Mouse (Mus musculus) spleen, postnatal 10 days (tissue): Measurements from ENCODE around the gene Kctd15.

Source experiments
- DNase-seq, 2 experiments: peaks; one replicate each; pipeline ENCODE4 v3.0.0; 2021 to 2022; ENCODE audit warnings: low spot score in 2 of 2

The Kctd15 gene

DNA sequence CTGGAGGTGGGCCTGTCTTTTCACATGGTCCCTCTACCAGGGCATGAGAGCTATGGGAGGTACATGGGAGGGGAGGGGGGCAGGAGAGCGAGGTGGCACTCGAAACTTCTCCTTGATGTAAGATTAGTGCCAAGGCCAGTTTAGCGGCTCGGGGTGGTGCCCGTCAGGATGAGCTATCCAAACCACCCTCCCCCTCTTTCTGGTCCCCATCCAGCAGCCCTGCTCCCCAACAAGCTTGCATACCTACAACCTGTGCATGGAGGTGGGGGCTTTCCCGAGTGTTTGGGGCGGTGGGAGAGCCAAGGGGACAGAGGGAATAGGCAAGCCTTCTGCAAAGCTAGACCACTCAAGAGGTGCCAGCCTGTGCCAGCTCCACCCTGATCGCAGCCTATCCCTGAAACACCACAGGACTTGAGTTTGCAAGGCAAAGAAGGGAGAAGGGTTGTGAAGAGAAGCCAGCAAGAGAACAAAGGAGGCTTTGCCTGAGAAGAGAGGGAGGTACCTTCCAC, 26.8 kb downstream of the Kctd15 start:
- no peak for DNase-seq

DNA sequence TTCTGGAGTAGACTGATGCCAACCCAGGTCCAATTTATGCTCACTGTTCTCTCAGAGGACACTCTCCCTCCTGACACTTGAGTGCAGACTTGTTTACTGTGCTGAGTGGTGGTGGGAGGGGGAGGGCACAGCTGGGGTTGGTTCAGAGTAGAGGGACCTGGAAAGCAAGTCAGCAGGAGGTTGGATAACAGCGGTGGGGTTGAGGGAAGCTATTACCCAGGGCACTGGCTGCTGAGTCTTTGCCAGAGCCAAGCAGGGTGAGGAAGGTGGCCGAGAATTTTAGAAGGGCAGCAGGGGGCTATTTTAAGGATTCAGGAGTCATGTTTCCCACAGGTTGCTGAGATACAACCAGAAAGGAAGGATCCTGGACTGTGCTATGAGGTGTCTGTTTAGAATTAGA, 36.1 kb downstream of the Kctd15 start:
- DNase-seq = no peak

DNA sequence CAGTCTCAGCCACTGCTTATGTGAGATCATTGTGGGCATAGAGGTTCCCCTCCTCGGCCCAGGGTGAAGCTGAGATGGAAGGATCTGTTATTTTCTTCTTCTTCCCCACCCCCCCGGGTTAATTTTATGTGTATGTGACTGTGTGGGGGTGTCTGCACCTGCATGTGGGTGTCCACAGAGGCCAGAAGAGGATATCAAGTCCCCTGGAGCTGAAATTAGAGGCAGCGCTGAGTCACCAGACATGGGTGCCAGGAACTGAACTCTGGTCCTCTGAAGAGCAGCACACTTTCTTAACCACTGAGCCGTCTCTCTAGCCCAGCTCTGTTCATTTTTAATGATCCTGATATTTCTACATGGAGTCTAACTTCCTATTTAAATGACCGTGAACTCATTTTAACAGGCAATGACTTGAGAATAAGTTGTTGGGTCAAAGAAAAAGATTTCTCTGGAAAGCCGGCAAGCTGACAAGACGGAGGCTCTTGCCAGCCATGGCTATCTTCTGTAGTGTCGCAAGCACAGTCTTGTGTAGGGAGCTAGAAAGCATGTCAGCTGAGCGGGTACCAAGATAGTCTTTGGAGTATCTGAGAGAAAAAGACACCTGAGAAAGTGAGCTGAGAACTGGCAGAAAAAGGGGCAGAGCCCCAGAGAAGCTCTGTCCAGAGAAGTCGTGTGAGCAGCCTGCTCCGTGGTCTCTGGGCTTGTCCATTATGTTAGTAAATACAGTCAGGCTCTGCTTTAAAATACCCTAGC, 38.2 kb downstream of the Kctd15 start:
- no peak for DNase-seq

DNA sequence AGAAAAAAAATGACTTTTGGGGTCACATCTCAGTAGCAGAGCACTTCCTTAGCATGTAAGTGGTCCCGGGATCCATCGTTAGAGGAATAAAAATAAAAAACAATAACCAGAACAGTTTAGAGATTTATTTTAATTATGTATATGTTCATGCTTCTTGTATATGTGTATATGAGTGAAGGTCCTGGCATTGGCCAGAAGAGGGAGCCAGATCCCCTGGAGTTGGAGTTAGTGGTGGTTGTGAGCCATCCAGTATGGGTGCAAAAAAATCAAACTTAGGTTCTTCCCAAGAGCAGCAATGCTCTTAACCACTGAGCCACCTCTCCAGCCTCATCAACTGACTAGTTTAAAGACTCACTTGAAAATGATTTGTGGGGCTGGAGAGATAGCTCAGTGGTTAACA, 40.3 kb downstream of the Kctd15 start:
- no peak for DNase-seq

DNA sequence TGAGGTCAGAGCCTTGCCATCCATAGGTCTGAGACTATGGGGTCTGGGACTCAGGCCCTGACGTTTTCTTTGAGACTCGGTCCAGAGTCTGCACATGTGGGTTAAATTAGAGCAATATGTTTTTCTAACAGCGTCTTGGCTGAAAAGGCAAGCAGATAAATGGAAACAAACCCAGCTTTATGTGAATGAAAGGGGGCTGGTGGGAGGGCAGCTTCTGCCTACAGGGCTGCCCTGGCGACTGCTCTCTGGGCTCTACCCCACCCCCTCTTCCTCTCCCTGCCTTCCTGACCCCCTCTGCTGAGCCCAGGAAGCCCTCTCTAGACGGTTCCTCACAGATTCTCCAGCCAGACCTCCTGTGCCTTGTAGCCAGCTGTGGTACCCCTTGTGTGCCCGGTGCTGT, 46.1 kb downstream of the Kctd15 start:
- DNase-seq = no peak

DNA sequence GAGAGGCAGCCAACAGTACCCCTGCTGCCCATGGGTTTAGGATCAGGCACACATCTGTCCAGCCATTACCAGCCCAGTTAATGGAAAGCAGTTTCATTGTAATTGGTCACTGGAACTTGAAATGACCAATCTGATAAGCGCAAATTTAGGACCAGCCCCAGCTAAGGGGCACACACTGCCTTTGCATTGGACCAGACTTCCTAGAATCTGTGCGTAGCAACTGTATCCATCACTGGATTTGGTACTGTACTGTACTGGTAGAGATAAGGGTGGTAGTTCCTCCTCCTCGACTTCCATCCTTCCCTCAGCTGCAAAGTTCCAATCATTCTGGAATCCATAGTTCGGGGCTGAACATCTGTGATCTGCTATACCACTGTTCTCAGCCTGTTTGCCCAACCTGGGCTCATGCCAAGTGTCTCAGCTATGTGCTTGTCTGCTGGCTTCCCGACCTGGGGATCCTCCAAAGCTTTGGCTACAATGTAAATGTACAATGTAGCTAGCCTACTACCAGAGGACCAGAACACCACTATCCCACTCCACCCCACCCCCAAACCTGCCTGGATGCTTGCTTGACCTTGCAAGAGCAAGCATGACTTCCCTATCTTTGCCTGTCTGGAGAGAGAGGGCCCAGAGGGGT, 49.1 kb downstream of the Kctd15 start:
- DNase-seq = no peak

DNA sequence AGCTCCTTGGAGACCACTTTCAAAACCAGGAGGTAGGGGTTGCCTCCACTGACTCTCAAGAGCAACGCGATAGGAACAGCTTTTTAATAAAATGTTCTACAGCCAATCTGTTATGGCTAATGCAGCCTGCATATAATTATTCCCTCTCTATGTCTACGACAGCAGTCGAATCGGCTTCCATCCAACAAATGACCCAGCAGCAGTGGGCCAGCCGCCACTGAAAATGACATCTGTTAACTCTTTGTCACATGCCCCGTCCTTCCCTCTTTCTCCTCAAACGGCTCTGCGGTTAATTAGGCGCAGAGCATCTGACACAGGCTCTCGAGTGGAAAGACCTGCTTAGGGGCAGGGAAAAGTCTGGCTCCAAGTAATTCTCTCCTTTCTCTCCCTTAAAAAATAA, 49.8 kb downstream of the Kctd15 start:
- no peak for DNase-seq

DNA sequence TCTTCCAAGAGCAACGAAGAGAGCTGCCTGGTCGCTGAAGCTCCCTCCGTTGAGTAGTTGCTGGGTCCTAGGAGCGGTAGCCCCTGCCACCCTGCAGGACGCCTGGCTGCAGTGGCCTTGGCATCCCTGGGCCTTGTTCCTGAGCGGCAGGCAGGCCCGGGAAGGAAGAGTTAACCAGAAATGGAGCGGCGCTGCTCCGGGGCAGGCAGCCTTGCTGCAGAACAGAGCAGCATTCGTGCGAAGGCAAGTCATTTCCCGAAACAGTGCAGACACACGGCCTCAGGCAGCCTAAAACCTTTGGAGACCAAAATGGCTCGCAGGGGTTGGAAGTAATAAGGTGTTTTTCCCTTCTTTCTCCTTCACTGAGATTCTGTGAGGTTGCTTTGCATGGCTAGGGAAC, 50.5 kb downstream of the Kctd15 start:
- no peak for DNase-seq

DNA sequence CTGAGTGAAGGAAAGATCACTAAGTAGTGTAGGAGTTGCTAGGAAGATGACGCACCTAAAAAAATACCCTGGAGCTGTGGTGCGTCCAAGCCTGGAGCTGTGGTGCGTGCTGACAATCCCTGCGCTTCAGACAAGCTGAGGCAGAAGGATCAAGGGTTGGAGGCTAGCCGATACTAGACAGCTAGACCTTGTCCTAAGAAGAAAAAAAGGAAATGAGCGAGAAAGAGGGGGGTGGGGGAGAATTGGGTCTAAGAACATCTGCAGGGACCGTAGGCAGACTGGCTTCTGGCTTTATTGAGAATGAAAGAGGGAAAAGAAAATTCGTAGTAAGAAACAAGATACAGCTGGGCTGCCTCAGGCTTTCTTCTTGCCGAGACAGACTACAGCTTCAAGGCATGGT, 58.0 kb downstream of the Kctd15 start:
- no peak for DNase-seq

DNA sequence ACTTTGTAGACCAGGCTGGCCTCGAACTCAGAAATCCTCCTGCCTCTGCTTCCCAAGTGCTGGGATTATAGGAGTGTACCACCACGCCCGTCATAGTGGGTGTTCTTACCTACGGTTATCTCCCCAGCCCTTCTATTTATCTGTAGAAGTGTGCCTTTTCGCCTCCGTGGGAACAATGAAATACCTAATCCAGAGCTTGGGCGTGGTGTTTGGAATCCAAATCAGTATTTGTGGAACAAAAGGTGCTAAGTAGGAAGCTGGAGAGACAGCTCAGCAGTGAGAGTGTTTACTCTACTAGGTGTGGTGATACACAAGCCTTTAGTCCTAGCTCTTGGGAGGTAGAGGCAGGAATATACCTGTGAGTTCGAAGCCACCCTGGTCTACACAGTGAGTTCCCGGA, 58.5 kb downstream of the Kctd15 start:
- no peak for DNase-seq

DNA sequence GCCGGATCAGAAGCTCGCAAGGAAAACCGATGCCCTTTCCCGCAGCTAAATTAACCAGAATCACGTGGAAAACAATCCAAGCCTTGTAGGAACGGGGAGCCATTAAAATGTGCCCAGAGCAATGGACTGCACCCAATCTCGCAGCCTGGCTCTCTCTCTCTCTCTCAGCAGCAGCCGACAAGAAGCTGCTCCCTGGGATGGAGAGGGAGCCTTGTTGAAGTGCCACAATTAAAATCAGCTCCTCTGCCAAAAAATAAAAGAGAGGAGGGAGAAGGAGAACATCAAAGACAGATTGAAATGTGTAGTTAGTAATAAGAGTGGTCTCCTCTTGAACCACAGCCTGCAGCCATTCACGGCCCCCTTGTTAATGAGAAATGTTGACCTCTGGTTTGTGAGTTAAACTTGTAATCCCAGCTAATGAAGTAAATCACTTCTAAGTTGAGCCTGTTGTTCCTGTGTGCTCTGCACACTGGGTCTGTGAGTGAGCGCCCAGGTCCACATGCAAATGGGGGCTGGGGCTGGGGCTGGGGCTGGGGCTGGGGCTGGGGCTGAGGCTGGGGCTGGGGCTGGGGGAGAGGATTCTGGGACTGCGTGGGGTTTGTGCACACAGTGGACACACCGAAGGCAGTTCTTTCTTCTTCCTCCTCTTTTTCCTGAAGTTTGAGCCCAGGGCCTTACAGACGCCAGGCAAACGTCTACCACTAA, 59.8 kb downstream of the Kctd15 start:
- DNase-seq = no peak

DNA sequence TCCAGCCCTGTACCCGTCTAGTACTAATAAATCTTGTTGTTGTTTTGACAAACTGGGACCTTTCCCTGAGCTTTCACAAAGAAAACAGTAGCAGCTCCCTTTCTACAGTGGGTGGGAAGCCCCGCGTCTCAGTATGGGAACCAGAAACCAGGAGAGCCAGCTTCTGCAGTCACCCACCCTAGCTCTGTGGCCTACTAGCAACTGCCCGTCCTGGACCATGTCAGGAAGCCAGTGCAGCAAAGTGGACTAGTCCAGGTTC, 61.3 kb downstream of the Kctd15 start:
- no peak for DNase-seq

DNA sequence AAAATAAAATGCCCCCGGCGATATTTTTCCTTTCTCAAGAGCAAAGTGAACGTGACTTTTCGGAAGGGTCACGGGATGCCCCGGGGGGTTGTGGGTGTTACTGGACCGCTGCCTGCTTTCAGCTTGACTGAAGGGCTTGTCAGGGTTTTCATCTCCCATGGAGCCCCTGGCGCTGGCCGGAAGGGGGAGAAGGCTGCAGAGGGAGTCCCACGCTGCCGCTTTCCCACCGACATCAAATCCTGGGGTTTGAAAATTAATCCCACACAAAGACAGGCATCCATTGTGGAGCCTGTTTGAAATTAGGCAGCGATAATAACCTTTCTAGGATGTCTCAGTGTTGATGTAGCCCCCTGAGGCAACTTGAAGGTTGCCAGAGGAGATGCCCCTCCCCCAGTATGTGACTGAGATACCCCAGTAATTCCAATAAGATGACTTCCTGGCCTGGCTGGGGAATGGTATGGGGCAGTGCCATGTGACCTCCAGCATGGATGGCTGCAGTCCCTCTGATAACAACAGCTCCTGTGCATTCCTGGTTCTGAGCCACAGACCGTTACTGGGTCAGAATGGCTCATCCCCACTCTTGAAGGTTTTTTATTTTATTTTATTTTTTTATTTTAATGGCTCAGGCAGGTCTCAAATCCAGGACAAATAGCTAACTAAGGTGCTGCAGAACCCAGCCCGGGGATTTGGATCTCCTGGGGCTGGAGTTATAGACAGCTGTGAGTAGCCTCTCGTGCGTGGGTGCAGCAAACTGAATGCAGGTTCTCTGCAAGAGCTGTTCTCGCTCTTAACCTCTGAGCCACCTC, 61.8 kb downstream of the Kctd15 start:
- no peak for DNase-seq

DNA sequence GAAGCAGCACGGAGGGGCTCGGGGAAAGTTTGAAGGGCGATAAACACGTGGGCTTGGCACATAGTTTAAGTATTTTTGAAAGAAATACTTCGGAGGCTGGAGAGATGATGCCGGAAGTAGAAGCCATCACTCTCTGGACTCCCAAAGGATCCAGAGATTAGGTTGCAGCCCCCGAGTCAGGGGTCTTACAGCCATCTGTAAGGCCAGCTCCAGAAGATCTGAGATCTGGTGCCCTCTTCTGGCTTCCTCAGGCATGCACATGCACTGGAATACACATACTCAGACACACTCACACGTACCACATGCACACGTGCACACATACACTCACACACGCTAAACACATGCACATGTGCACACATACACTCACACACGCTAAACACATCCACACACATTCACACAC, 65.8 kb downstream of the Kctd15 start:
- no peak for DNase-seq
